Mouse (Mus musculus): ENCODE results near the gene Tmed5.
A peak's percentile ranks its signal among the peaks of the same experiment; 100 is the strongest.
"Not testable (repeated sequence)": the region's sequence is repeated elsewhere in the genome, so short reads cannot be mapped to it uniquely, and the experiment has no call there.

Gene Tmed5

DNA sequence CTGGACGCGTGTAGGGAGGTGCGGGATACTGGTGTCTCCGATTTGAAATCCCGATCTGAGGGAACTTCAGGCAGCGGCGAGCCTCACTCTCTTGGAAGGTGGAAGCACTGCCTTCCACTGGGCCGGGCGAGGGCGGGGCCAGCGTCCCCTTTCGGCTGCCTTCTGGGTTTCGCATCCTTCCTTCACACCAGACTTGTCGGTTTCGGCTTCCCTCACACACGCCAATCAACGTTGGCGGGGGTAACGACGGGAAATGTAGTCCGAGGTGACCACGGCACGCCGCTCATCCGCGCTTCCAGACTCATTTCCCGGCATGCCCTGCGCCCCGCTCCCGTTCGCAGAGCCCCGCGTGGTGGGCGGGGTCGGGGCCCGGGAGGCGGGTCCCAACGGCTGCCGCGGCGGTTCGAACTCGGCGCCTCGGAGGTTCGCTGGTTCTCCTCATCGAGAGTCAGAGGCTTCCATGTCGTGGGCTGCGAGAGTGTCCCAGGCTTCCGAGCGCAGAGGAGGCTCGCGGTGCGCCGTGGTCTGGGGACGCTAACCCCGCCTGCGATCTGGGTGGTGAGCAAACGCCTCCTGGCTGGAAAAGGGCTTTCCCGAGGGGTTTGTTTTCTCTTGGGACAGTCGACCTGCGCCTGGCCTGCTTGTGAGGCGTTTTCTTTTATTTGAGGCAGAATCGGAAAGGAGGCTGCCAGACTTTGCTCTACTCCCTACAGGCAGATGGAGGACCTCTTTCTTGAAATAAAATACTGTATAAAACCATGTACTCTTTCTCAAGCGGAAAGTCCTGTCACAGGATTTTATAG lies at the start of gene Tmed5, which contains the start of gene Ccdc18:
Tmed5 (minus strand) TSS at position 180 of the 803 bp plus-strand sequence.
Ccdc18 (plus strand) TSS at position 435 of the 803 bp plus-strand sequence.
- DNase-seq (ENCODE audit: extremely low read depth, low read depth, low spot score), result peak; percentile 85

- no peak for DNase-seq (ENCODE audit: extremely low read depth, low read depth, low spot score)
Observed at GRCm38 (mm10) chr5:108163695-108164094, 31.3 kb upstream of the Tmed5 start.

GRCm38 (mm10) chr5:108160796-108161195 lies 28.4 kb upstream of the Tmed5 start:
- no peak for DNase-seq (ENCODE audit: extremely low read depth, low read depth, low spot score)

DNA sequence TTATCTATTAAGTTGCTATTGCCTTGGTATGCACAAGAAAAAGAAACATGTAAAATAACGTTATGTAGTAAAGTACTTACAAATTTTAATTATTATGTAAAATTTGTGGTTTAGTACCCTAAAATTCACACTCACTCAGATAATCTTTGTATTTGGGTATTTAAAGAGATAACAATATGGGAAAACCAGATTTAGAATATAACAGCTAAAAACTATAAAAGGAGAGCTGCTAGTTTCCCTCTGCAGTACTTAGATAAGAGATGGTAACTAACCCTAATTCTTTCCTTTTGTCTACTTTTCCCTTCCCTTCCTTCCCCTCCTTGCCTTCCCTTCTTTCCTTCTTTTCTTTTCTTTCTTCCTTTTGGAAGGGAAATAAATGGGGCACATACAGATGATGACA lies 20.2 kb upstream of the Tmed5 start:
- no peak for DNase-seq (ENCODE audit: extremely low read depth, low read depth, low spot score)

GRCm38 (mm10) chr5:108131849-108132440 lies 475 bp downstream of the Tmed5 start:
- DNase-seq (ENCODE audit: extremely low read depth, low read depth, low spot score), result peak; percentile 64

GRCm38 (mm10) chr5:108120221-108120900 lies 12.1 kb downstream of the Tmed5 start:
- DNase-seq (ENCODE audit: extremely low read depth, low read depth, low spot score), result no peak

DNA sequence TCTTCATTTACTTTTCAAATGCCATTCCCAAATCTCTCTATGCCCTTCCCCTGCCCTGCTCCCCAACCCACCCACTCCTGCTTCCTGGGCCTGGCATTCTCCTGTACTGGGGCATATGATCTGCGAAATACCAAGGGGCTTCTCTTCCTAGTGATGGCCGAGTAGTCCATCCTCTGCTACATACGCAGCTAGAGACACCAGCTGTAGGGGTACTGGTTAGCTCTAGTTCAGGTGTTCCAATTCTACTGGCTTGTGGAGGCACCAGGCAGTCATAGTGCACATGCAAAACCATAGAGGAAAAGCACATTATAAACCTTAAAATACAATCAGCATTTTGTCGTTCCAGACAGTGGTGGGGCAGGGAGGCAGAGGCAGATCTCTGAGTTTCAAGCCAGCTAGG lies 14.7 kb downstream of the Tmed5 start:
- no peak for DNase-seq (ENCODE audit: extremely low read depth, low read depth, low spot score)

GRCm38 (mm10) chr5:108109346-108109745 lies 23.1 kb downstream of the Tmed5 start:
- no peak for DNase-seq (ENCODE audit: extremely low read depth, low read depth, low spot score)

GRCm38 (mm10) chr5:108104306-108104705 lies 28.1 kb downstream of the Tmed5 start:
- DNase-seq (ENCODE audit: extremely low read depth, low read depth, low spot score), result no peak

DNA sequence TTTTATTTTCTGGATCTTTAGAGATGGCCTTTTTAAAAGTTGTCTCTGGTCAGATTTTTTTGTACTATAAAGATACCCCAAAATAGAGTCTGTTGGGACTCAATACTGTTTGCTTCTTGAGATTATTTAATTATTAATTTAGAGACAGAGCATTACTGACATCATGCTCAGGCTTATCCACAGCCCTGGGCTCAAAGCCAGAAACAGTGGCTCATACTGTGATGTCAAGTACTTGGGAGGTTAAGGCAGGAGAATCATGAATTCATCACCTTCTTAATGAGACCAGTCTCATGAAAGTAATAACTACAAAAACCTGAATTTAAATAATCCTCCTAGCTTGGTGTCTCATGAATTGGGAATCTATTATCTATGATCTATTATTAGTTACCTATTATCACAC lies 32.2 kb downstream of the Tmed5 start:
- no peak for DNase-seq (ENCODE audit: extremely low read depth, low read depth, low spot score)

DNA sequence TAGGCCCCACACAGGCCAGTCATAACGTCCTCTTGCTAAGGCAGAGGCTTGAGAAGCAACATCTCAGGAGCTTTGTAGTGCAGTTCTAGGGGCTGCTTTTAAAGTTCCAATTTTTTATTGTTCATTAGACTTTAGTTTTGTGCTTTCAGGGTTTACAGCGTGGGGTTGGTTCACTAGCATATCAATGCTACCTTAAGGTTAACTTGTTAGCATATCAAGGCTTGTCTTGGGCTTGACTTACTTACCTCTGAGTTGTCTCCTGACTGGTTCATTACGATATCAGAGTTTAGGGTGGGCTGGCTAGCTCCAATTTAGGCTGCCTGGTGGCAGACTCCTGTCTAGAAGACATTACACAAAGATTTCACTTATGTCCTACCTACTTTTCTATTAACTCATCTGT lies 34.7 kb downstream of the Tmed5 start:
- no peak for DNase-seq (ENCODE audit: extremely low read depth, low read depth, low spot score)

DNA sequence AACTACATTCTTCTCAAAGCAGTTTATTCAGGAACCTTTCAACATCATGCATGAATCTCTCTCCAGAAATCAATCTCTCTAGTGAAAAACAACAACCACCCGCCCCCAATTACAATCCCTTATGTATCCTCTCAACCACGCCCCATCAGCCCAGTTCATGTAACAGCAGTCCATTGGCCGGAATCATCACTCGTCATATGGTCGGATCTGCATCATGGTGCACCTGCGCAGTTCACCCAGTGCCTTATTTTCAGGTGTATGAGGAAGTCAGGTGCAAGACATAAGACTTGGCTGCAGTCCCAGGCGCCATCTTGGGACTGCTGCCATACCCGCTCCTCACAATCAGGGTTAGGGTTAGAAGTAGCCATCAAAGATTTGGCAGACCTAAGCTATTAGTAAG lies 39.7 kb downstream of the Tmed5 start:
- DNase-seq (ENCODE audit: extremely low read depth, low read depth, low spot score), result not testable (repeated sequence)

DNA sequence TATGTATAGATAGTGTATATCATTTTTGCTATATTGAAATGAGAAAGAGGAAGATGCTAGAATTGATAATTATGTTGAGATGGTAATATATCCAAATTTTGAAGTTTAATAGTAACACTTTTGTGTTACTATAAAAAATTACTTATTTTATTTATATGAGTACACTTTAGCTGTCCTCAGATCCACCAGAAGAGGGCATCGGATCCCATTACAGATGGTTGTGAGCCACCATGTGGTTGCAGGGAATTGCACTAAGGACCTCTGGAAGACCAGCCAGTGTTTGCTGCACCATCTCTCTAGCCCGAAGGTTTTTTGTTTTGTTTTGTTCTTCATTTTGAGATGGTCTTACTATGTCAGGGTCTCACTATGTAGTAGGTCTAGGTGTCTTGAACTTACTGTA lies 47.0 kb downstream of the Tmed5 start:
- no peak for DNase-seq (ENCODE audit: extremely low read depth, low read depth, low spot score)

- no peak for DNase-seq (ENCODE audit: extremely low read depth, low read depth, low spot score)
Observed at GRCm38 (mm10) chr5:108082380-108082779, 50.0 kb downstream of the Tmed5 start.

- no peak for DNase-seq (ENCODE audit: extremely low read depth, low read depth, low spot score)
Observed at GRCm38 (mm10) chr5:108079603-108080002, 52.8 kb downstream of the Tmed5 start.

- no peak for DNase-seq (ENCODE audit: extremely low read depth, low read depth, low spot score)
Observed at GRCm38 (mm10) chr5:108076833-108077540, 55.4 kb downstream of the Tmed5 start.

GRCm38 (mm10) chr5:108076241-108076640 lies 56.2 kb downstream of the Tmed5 start:
- no peak for DNase-seq (ENCODE audit: extremely low read depth, low read depth, low spot score)

GRCm38 (mm10) chr5:108072301-108072700 lies 60.1 kb downstream of the Tmed5 start:
- no peak for DNase-seq (ENCODE audit: extremely low read depth, low read depth, low spot score)

DNA sequence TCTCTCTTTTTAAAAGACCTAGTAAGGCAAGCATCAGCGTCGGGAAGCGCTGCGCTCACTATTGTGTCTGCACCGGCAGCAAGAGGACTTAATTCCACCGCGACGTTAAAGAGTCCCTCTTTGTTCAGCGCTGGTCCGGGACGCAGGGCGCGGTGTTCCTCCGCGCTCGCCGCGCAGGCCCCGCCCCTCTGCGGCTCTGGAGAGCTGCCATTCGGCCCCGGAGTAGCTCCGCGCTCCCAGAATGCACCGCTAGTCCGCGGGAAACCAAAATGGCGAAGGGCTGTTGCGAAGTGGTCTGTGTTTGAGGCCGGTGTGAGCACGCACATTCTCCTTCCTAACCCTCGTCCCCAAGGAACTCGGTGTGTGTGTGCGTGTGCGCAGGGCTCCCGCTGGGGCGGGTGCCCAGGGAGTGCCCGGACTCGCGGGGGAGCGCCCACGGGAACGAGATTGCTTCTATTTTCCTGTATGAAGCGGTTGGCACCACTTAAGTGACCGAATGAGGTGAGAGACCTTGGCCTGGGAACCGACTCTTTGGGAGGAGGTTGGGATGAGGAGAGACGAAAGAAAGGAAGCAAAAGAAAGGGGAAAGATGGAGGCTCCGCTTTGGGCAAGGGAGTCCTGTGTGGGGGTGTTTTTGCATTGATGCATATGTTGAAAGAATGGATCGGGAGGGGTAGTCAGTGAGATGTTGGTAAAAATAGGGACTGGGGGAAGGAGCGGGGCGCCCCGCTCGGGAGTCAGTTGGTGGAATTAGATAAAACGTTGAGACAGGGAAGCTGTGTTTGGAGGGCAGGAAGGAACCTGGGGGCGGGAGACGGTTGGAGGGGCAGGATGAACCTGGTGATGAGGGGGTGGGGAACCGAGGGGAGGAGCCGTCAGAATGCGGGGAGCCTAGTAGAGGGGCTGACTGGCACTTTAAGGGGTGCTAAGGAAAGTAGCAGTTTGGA lies 66.7 kb downstream of the Tmed5 start, which contains the start of gene Mtf2:
Mtf2 (plus strand) TSS at position 210 of the 947 bp plus-strand sequence.
- DNase-seq (ENCODE audit: extremely low read depth, low read depth, low spot score), result peak; percentile 79

GRCm38 (mm10) chr5:108060413-108060812 lies 72.0 kb downstream of the Tmed5 start:
- no peak for DNase-seq (ENCODE audit: extremely low read depth, low read depth, low spot score)
